Mouse (Mus musculus) layer of hippocampus, postnatal 14 days (tissue): ENCODE data around the gene Dlk2. TPM values are rescaled to one million over a fixed set of nuclear protein-coding genes. Genes with fewer than 3 reads are reported as not detected.

Source experiments
- DNase-seq, 2 experiments: peaks; one replicate each; pipeline ENCODE4 v3.0.0; 2021 to 2022; ENCODE audit warnings: low spot score in 2 of 2, mixed read lengths in 1 of 2
- long read RNA-seq, 2 experiments: library from polyadenylated mRNA; stranded (forward); transcript quantifications; one replicate each; pipeline ENCODE4 v2.0.0; 2021
- total RNA-seq, 2 experiments: library from RNA; stranded (reverse); gene quantifications; 2 replicates each; pipeline ENCODE4 v1.2.3; 2021

Gene Dlk2
- total RNA-seq: 10 to 100 TPM; 44.1 to 50.9 TPM
- long read RNA-seq, experiment 1, transcript Dlk2-203 (6 exons, 1,528 nt): major isoform, 7 of 19 reads
- long read RNA-seq, experiment 1, partial matches to known transcripts: 4 of 19 reads
- long read RNA-seq, experiment 1, other reads (novel, unspliced or antisense): 8 of 19 reads
- long read RNA-seq, experiment 2, transcript Dlk2-203 (6 exons, 1,528 nt): major isoform, 9 of 38 reads
- long read RNA-seq, experiment 2, partial matches to known transcripts: 0 of 38 reads
- long read RNA-seq, experiment 2, other reads (novel, unspliced or antisense): 29 of 38 reads

- DNase-seq: peak; percentile 41 to 54
These were observed at the start of gene Dlk2 for GRCm38 (mm10) chr17:46297364-46298219. Dlk2 (plus strand) TSS chr17:46297421.

GRCm38 (mm10) chr17:46247512-46248188 is 49.6 kb upstream of the Dlk2 start, which contains the start of the genes Polr1c and Yipf3:
Polr1c (minus strand) TSS chr17:46248054.
Yipf3 (plus strand) TSS chr17:46248080.
- peak; percentile 93 to 96 for DNase-seq

GRCm38 (mm10) chr17:46248189-46248522 is 49.1 kb upstream of the Dlk2 start:
- DNase-seq: no peak

- no peak for DNase-seq
These were observed 46.0 kb upstream of the Dlk2 start for GRCm38 (mm10) chr17:46251174-46251573.

- DNase-seq: peak in 1 of 2 experiments; percentile 70
These were observed 44.4 kb upstream of the Dlk2 start for GRCm38 (mm10) chr17:46252571-46253451.

GRCm38 (mm10) chr17:46253452-46254084 is 43.7 kb upstream of the Dlk2 start, which contains the start of gene Lrrc73:
Lrrc73 (plus strand) TSS chr17:46253531.
- peak; percentile 91 to 94 for DNase-seq

- DNase-seq: peak in 1 of 2 experiments; percentile 56
These were observed 43.1 kb upstream of the Dlk2 start for GRCm38 (mm10) chr17:46254106-46254505.

GRCm38 (mm10) chr17:46255147-46255546 is 42.1 kb upstream of the Dlk2 start:
- no peak for DNase-seq

GRCm38 (mm10) chr17:46258279-46259053 is 38.8 kb upstream of the Dlk2 start:
- DNase-seq: no peak

GRCm38 (mm10) chr17:46259675-46260074 is 37.5 kb upstream of the Dlk2 start:
- DNase-seq: no peak

- no peak for DNase-seq
These were observed 35.0 kb upstream of the Dlk2 start for GRCm38 (mm10) chr17:46262201-46262694.

GRCm38 (mm10) chr17:46265502-46265901 is 31.7 kb upstream of the Dlk2 start:
- no peak for DNase-seq

- peak; percentile 89 to 93 for DNase-seq
These were observed 31.2 kb upstream of the Dlk2 start for GRCm38 (mm10) chr17:46265918-46266618.

- DNase-seq: no peak
These were observed 30.2 kb upstream of the Dlk2 start for GRCm38 (mm10) chr17:46266986-46267385.

GRCm38 (mm10) chr17:46267511-46267910 is 29.7 kb upstream of the Dlk2 start:
- no peak for DNase-seq

GRCm38 (mm10) chr17:46268026-46268720 is 29.0 kb upstream of the Dlk2 start:
- DNase-seq: no peak

- DNase-seq: no peak
These were observed 27.3 kb upstream of the Dlk2 start for GRCm38 (mm10) chr17:46269771-46270534.
